Mouse (Mus musculus) left cerebral cortex, postnatal 36 days (tissue): ENCODE measurements around the gene Miox. TPM values are rescaled to one million over a fixed set of nuclear protein-coding genes. Genes with fewer than 3 reads are reported as not detected.

Experiments used
- DNase-seq, 2 experiments: peaks; one replicate each; pipeline ENCODE4 v3.0.0; 2021 to 2022; ENCODE audit warnings: low spot score in 2 of 2, mixed read lengths in 1 of 2
- intact Hi-C: fragments of 180-260 bp; cut with DNase I; formaldehyde crosslinking; loops from one replicate; pipeline ENCODE4 v1.15.1; 2025
- total RNA-seq, 2 experiments: library from RNA; stranded (reverse); gene quantifications; 2 replicates each; pipeline ENCODE4 v1.2.3; 2021

The Miox gene
- not detected for total RNA-seq

DNA sequence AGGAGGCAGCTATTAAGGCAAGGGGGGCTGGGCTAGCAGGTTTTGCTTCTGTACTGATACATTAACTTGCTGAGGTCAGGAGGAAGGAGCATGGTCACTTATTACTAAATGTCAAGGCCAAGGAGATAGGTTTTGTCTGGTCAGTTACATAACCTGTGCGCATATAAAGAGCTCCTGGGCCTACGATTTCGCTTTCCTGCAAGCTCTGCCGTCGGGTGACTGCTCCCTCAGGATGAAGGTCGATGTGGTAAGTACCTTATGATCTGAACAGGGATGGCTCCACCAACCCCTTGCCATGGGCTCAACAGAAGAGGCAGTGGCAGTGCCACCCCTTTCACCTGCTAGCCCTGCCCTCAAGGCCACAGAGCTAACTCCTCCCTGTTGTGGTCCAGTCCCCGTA lies at the start of gene Miox:
Gene Miox, plus strand, starts transcription at position 128 of the 400 bp plus-strand sequence.
- intact Hi-C loops = no loop called here
- DNase-seq = no peak

DNA sequence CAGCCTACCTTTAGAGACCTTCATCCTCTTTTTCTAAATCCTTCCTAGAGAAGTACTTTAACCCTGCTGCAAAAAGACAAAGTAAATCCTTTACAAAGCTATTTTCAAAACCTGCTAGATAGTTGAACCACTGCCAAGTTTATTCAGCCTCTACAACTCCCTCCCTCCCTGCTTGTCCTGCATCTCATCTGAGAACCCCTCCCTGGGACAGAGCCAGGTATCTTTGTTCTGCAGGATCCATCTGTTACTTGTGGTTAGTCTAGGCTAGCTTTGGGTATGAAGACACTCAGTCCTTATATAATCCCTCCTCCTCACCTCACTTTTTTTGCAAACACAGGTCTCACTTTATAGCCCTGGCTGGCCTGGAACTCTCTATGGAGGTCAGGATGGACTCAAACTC lies 49.2 kb upstream of the Miox start:
- no peak for DNase-seq
- intact Hi-C loops = no loop called here

DNA sequence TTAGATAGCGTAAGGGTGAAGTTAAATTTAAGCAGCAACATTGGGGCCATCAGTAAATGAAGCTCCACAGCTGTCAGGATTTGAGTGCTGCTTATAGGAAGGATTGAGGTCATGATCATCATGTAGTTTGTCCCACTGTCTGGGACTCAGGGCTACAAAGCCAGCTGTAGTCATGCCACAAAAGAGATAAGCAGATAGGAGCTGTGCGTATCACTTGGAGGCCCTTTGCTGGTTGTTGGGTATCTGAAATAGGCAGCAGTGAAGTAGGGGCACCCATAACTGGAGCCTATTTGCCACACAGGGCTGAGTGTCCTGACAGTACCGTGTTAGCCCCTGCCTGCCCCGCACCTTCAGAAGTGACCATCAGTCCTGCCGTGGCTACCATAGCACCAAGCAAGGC lies 48.7 kb upstream of the Miox start:
- intact Hi-C loops = no loop called here
- no peak for DNase-seq

DNA sequence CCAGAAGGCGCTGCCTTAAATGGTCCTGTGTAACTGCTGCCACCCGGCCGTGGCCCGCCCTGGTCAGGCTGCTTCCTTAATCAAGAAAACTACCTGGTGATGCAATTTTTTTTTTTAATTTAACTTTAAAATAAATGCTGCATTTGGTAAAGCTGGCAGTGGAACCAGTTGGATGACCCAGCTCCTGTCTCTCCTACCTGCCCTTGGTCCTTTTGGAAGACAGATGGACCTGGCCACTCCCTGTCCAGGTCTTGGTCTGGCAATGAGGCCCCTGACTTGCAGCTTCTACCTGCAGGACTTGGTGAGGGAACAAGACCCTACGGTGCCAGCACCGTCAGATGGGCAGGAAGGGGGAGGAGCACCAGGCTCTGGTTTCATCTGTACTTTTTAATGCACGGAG lies 48.1 kb upstream of the Miox start:
- intact Hi-C loops = no loop called here
- no peak for DNase-seq

DNA sequence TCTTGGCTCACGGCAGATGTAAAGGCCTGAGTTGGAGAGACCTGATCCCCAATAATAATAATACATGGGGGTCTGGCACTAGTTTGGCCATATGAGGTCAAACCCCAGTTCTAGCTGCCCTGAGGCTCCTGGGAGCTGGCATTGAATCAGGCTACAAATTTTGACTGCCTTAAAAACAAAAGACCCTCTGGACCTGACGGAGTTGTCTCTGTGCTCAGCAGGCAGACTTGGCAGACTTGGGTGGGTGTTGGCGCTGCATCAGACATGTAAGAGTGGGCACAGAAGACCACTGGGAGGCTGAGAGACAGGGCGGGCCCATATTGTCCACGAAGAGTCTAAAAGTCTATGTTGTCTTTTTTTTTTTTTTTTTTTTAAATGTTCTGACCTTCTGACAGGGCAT lies 47.6 kb upstream of the Miox start:
- intact Hi-C loops = no loop called here
- DNase-seq = no peak

DNA sequence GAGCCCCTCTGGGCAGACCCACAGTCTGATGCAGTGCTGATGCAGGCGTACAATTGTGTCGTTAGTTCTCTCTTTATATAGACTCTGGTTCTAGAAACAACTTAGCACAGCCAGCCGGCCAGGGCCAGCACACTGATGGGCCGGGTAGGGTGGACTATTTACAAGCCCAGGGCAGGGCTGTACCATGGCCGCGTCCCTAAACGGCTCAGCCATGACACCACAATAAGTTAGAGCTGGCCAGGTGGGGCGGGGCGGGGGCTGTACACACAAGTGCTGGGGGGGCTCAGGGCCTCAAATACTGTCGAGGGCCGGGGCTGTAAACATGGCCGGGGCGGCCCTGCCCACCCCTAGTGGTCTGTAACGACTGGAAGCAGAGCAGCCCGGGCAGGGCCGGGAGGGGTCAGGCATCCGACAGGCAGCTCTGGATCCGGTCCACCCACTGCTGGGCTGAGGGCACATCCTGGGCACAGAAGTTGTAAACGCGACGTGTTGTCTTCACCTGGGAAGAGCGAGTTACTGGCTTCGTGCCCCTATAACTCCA lies 45.9 kb upstream of the Miox start:
- DNase-seq = no peak
- intact Hi-C loops = no loop called here

DNA sequence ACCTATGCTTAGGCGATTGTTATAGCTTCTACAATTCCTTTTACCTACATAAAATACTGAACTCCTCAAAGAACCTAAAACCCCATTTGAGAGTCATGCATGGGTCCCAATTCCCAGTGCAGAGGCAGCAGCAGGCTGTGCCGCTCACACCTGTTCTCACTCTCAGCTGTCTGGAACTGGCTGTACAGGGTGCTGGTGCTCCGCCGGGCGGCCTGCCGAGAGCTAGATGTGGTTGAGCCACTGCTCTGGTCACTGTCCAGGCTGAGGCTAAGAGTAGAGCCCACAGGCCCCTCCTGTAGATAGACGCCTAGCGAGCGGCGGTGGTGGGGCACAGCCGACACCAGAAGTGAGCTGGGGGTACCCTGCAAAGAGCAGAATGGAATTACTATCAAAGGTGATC lies 44.7 kb upstream of the Miox start:
- no peak for DNase-seq
- intact Hi-C loops = no loop called here

DNA sequence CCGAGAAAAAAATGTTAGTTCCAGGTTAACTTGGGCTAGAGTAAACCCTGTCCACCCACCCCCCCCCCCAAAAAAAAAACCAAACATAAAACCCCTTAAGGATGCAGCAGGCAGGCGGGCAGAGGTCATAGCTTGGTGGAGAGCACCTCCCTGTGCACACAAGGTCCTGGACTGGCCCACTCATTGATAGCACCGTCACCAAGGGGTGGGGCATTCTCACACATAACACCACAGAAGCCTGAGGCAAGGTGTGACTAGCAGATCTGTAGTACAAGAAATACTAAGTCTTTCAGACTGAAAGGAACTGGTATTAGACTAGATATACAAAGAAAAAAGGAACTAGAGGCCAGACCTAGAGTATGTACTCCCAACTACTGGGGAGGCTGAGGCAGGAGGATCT lies 42.7 kb upstream of the Miox start:
- intact Hi-C loops = no loop called here
- no peak for DNase-seq

DNA sequence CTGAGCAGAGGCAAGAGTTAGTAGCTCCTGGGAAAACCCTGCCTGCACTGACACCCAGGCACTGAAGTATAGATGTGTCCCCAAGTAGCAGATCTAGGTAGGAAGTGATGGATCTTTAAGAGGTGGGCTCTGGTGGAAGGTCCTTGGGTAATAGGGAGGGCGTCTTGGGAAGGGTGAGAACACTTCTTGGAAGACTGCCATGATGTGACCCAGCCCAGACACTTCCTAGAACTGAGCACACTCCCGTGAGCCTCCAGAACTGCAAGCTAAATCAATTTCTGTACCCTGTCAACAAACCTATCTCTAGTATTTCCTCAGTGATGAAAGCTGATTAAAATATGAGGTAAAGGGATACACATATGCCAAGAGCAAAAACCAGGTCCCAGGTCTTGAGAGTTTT lies 41.4 kb upstream of the Miox start:
- DNase-seq = no peak
- intact Hi-C loops = no loop called here

DNA sequence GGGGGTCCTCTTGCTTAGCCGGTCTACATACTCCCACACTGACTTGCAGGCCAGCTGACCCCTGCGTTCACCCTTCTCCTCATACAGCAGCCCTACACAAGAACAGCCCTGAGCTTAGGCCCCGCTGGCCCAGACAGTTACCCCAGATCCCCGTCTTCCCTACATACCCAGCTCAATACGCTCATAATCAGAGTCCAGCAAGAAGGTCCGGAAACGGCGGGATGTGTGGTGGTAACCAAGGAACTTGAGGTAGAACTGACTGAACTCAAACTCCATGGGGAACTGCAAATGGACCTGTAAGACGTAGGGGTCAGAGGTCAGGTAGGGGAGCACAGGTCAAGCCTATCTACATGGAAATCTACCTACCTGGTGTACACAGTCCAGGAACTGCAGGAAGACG lies 40.4 kb upstream of the Miox start:
- intact Hi-C loops = no loop called here
- no peak for DNase-seq

DNA sequence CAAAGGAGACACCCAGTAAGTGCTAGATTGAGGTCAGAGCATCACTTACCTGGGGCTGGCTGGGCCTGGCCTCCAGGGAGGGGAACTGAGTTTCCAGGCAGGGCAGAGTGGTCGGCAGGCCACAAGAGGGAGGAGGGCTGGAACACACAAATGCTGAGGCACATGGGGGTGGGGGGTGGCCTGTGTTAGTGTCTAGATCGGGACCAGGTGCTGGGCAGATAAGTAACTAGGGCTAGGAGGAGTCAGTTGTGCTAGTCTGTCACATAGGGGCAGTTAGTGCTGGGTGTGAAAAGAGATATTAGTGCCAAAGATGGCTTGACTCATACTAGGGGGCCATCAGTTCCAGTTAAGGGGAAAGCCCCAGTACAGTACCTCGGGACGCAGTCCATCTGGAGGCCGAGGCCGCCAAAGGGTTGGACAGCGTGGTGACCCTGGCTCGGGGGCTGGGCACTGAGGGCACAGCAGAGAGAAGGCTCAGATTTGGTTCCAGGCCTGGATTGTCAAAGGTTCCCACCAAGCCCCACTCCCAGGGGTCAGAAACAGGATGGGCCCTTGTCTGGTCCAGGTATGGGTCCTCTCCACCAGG lies 38.5 kb upstream of the Miox start:
- intact Hi-C loops = no loop called here
- no peak for DNase-seq

DNA sequence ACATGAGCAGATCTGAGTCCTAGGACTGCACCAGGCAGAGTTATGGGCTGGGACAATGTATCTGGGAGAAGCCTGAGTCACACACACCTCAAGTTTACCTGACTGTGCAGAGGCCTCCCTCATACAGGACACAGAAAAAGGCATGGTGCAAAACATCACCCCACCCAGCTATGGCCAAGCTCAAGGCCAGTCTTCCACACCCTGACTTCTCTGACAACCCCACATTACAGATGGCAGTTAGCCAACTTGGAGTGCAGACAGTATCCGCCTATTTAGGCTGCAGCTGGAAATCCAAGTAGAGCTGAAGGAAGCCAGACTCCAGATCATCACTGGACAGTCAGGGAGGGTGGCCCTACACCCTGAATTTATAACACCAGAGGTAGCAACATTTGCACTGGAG lies 37.7 kb upstream of the Miox start:
- DNase-seq = no peak
- intact Hi-C loops = no loop called here

DNA sequence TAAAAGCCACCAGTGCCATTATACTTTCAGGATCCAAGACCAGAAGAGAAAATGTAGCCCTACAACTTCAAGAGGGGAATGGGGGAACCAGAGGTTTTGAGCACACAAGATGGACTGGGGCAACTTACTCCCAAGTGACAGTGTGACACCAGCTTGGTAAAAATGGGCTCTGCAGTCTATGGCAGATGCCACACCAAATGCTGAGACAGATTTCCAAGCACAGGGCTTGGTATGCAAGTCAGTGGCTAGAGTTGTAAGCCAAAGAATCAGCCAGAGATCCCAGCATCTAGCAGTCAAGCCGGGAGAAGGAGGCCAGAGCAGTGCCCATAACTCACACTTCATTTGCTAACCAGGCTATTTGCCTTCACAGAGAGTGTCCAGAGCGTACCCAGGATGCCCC lies 36.5 kb upstream of the Miox start:
- intact Hi-C loops = no loop called here

DNA sequence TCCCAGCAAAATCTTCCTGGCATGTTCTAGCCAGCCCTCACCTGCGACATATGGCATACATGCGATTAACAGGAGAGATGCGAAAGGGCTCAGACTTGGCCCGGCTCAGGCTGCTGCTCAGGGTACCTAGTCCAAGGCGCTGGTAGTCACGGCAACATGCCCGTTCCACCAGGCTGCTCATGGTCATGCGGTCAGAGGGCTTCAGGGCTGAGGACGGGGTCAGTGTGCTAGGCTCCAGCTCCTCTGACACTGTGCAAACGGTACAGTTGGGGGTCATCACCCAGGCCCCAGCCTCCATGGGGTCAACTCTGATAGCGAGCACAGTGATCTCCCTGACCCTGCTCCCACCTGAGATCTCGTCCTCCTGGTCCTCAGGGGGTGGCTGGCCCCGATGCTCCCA lies 34.0 kb upstream of the Miox start:
- intact Hi-C loops = no loop called here
- no peak for DNase-seq

More for the DNA sequence above, 36.5 kb upstream of the Miox start:
- no peak for DNase-seq

DNA sequence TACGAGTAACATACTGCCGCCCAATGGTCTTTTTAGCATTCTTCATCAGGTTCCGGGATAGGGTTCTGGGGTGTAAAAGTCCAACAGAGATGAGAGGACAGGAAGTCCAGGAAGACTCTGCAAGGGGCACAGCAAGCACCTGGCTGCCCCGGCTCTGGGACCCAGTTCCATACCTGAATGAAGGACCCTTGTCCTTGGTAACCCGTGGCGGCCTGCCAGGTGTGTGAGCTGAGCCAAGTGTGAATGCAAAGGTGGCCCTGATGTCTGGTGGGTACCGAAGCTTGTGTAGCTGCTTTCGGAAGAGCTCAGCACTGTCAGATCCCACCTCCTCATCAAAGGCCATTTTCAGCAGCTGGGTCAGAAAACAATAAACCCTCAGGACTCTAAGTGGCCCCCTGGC lies 33.6 kb upstream of the Miox start:
- intact Hi-C loops = no loop called here
- no peak for DNase-seq

DNA sequence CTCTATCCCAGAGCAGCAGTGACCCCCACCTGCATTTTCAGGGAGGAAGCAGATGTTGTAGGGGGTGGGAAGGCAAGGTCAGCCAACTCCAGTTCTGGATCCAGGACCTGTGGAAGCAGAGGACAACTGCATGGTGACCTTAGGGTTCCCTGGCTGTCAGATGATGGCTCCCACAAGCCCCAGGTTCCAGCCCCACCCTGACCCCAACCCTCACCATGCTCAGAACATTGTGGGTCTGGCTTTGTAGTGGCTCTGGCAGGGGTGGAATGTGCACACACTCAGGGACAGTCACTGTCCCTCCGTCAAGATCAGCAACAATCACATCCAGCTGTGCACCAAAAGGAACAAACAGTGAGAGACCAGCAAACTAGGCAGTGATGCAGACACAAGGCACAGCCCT lies 28.2 kb upstream of the Miox start:
- DNase-seq = no peak
- intact Hi-C loops = no loop called here

DNA sequence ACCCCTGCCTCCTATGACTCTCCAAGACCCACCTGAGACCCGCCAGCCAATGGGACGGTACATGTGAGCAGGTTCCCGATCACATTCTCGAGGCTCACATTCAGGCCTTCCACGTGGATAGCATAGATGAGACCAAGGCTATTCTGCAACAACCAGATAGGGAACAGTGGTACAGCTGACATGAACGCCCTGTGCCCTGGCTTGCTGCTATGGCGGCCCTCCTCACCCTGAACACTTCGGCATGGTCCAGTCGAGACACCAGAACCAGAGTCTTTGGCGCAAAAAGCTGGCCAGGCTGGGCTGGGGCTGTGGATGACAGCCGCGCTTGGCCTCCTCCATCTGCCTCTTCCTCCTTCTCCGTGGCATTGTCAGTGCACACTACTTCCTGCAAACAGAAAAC lies 26.7 kb upstream of the Miox start:
- intact Hi-C loops = no loop called here
- DNase-seq = no peak

DNA sequence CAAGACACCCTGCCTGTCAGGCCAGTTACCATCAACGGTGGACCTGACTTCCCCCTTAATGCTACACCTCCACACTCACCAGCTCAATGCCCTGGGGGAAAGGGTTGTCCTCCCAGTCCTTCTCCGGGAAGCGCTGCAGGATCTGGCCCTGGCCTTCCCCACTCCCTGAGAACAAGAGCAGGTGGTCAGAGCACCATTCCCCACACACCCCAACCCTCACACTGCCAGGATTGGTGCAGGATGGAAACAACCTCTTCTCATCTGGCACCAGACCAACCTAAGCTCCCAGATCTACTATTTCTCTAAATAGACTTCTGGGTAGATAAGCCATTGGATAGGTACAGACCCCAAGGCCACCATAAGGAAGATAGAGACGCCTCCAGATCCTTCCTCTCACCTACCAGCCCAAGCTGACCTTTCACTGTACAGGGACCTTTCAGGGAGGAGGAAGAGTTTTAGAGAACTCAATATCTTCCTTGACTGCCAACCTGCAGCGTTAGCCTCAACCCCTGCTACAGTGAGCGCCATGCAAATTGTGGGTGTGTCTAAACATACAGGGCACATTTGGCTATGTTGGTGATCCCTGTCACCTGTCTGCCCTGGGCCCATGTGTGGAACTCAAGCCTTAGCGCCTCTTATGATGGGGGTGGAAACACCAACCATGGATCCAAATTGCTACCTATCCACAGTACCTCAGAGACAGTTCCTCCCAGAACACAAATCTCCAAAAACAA lies 25.6 kb upstream of the Miox start:
- intact Hi-C loops = no loop called here
- no peak for DNase-seq

DNA sequence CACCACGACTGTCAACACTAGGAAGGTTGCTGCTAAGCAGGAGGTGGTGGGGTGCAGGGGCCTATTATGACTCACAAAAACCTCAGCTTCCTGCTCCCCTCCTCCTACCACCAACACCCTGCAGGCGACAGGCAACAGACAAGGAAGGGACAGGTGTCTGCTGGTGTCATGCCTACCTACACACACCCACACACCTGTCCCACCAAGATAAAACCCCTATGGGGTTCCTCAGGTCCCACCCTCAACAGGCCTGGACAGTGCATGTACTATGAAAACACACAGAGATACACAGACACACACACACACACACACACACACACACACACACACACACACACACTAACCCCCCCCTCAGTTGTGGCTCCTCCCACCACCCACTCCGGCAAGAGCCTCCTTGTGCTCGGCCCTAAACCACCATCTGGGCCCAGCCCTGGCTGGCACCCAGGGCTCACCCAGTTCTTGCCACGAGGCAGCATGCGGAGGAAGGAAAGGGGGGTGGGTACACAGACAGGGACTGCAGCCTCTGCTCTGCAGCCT lies 24.2 kb upstream of the Miox start:
- peak; percentile 71 to 81 for DNase-seq
- intact Hi-C loops = no loop called here

DNA sequence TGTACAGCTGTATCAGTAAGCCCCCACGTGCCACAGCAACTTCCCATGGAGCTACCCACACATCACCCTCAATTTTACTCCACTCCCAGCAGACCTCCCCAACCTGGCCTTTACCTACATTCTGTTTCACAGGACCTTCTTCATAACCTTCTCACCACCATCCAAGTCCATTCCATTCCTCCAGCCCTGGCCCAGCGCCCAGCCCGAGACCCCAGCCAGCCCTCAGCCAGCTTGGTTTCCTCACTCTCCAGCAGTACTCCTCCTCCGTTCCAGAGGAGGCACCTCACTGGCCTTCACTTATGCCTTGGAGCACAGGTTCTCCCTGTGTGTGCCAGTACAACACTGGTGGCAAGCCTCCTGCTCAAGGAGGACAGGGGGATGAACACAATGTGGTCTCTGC lies 20.8 kb upstream of the Miox start:
- no peak for DNase-seq
- intact Hi-C loops = no loop called here

DNA sequence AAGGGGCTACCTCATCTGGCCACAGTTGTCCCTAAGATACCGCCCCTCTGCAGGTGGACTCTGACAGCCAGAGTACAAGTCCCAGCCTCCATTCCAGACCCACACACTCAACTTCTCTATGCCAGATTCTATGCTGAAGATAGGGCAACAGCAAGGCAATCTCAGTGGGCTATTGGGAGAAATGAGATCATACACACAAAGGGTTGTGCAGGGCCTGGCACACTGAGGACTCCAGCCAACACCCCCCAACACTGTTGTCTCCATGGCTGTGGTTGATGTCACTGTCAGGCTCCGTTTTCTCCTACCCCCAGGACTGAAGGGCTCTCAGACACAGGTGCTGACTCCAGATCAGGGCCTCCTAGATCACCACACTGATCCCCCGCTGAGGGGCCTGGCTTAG lies 20.1 kb upstream of the Miox start:
- intact Hi-C loops = no loop called here
- DNase-seq = no peak
